Mouse (Mus musculus) lung, postnatal 0 days (tissue): Measurements from ENCODE around the gene Asxl1. TPM values are rescaled to one million over a fixed set of nuclear protein-coding genes. Genes with fewer than 3 reads are reported as not detected.

ENCODE experiments used
- ATAC-seq: fragments of 200-750 bp; cut with Nextera tagmentation; 2 replicates; pipeline ENCODE4 v1.8.0; 2017; ENCODE audit warnings: moderate library complexity
- DNase-seq: peaks from one replicate; pipeline ENCODE4 v3.0.0-alpha.2; 2016; ENCODE audit warnings: low spot score
- H3K27ac ChIP-seq: fragments of 300-500 bp; sonication (generic); 2 replicates; pipeline ENCODE4 v1.5.1; 2014; ENCODE audit warnings: antibody characterized with exemption, mild to moderate bottlenecking, low read length, mixed read lengths
- H3K27me3 ChIP-seq: fragments of 300-500 bp; sonication (generic); replicated peaks from 2 replicates; pipeline ENCODE4 v1.6.1; 2014; ENCODE audit warnings: low read length, mixed read lengths; ENCODE audit not compliant: insufficient read depth
- H3K36me3 ChIP-seq: fragments of 300-500 bp; sonication (generic); 2 replicates; pipeline ENCODE4 v1.6.1; 2014; ENCODE audit warnings: low read length, mixed read lengths; ENCODE audit not compliant: insufficient read depth
- H3K4me1 ChIP-seq: fragments of 300-500 bp; sonication (generic); 2 replicates; pipeline ENCODE4 v1.6.1; 2014; ENCODE audit warnings: antibody characterized with exemption, low read depth, low read length, mixed read lengths; ENCODE audit not compliant: insufficient read depth
- H3K4me2 ChIP-seq: fragments of 300-500 bp; sonication (generic); replicated peaks from 2 replicates; pipeline ENCODE4 v1.6.1; 2014; ENCODE audit warnings: low read depth, mild to moderate bottlenecking, low read length, moderate library complexity, mixed read lengths
- H3K4me3 ChIP-seq: fragments of 300-500 bp; sonication (generic); 2 replicates; pipeline ENCODE4 v1.5.1; 2014; ENCODE audit warnings: low read depth, low read length
- H3K9ac ChIP-seq: fragments of 300-500 bp; sonication (generic); replicated peaks from 2 replicates; pipeline ENCODE4 v1.6.1; 2014; ENCODE audit warnings: low read depth, mild to moderate bottlenecking
- H3K9me3 ChIP-seq: fragments of 300-500 bp; sonication (generic); 2 replicates; pipeline ENCODE4 v1.6.1; 2016; ENCODE audit warnings: low read length, mixed read lengths
- CTCF ChIP-seq: IDR thresholded peaks from 2 replicates; pipeline ENCODE4 v1.5.1; 2016; ENCODE audit warnings: antibody characterized with exemption, mild to moderate bottlenecking
- EP300 ChIP-seq: IDR thresholded peaks from 2 replicates; pipeline ENCODE4 v1.6.1; 2016; ENCODE audit warnings: antibody characterized with exemption, mild to moderate bottlenecking, control low read depth
- WGBS: fragments of 180-500 bp; shearing (Covaris S2); extraction: QIAGEN DNeasy Blood & Tissue Kit; methylation state at CpG from one replicate; pipeline ENCODE4 v1.1.7; 2014; 5-methylcytosine and 5-hydroxymethylcytosine counted together
- polyA plus RNA-seq: library from polyadenylated mRNA; unstranded; fragments of >200 nt; fragmentation: Nextera tagmentation; extraction: Ambion mirVana; gene quantifications from 2 replicates; pipeline ENCODE4 v1.2.1, GENCODE M21; 2015

The Asxl1 gene
- polyA plus RNA-seq, 1 experiment from 2014 or later, result 10.3 TPM

DNA sequence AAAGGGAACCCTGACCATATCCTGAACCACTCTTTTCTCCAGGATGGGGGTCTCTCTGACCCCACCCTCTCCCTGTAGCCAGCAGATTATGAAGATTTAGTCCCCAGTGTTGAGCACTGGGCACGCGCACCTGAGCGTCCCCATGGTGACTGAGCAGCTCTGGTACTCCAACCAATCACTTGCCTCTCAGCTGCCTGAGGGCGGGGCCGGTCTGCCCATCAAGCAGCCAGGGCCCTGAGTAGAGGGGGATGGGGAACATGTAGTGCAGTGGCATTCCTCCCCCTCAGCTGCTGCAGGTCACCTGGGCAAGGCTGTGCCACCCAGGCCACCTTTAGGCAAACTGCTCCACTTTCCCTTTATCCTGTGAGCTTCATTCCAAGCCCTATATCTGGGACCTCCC, 76.4 kb downstream of the Asxl1 start:
- ATAC-seq (peak; percentile 74), DNase-seq (peak; percentile 58)
- no peaks in the 10 kb centered on the region for H3K27me3 ChIP-seq
- no peaks in the 10 kb centered on the region for H3K9me3 ChIP-seq
- WGBS, result 32% methylated on average over 5 of the region's 5 CpGs
- peaks cover 18% of the 10 kb centered on the region for H3K4me1 ChIP-seq
- no peak overlapping the region for H3K9ac ChIP-seq
- H3K27ac ChIP-seq, result no peak overlapping the region
- H3K4me3 ChIP-seq, result no peak overlapping the region
- H3K36me3 ChIP-seq, result peaks cover 25% of the 10 kb centered on the region
- H3K4me2 ChIP-seq, result no peak overlapping the region
- no peak for TF ChIP-seq EP300

DNA sequence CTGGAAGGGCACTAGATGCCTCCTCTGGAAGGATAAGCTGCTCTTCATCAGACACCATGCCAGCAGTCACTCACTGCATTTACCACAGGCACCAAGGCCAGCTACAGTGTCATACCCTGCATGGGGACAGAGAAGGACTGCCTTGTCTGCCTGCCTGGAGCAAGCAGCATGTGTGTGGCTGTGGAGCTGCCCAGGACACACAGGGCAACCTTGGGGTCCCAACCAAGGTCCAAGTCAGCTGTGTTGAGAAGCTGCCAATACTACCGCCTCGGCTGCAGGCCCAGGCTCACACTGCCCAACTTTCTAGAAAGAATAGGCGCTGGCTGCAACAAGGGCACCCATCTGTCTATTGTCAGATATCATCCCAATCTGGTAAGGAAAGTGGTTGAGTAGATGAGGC, 77.5 kb downstream of the Asxl1 start:
- no peak for TF ChIP-seq EP300
- TF ChIP-seq CTCF, result no peak
- H3K27ac ChIP-seq, result no peak overlapping the region; the same call in 1 of the 2 replicates
- DNase-seq (no peak), ATAC-seq (no peak)
- H3K9ac ChIP-seq, result no peak overlapping the region
- H3K4me3 ChIP-seq, result no peak overlapping the region
- H3K9me3 ChIP-seq, result no peaks in the 10 kb centered on the region
- H3K27me3 ChIP-seq, result no peaks in the 10 kb centered on the region
- H3K36me3 ChIP-seq, result peaks cover 14% of the 10 kb centered on the region; the same call in 1 of the 2 replicates
- H3K4me1 ChIP-seq, result peaks cover 20% of the 10 kb centered on the region
- WGBS, result 71% methylated on average over 3 of the region's 3 CpGs
- H3K4me2 ChIP-seq, result no peak overlapping the region

- TF ChIP-seq EP300 (no peak), CTCF (no peak)
- WGBS, result 62% methylated on average over 8 of the region's 8 CpGs
- H3K27me3 ChIP-seq, result no peaks in the 10 kb centered on the region
- peaks cover 32% of the 10 kb centered on the region for H3K4me1 ChIP-seq
- H3K36me3 ChIP-seq, result no peaks in the 10 kb centered on the region; the same call in 1 of the 2 replicates
- no peak overlapping the region for H3K4me2 ChIP-seq
- no peak overlapping the region for H3K4me3 ChIP-seq
- no peak overlapping the region for H3K9ac ChIP-seq
- ATAC-seq (no peak), DNase-seq (no peak)
- no peaks in the 10 kb centered on the region for H3K9me3 ChIP-seq
- H3K27ac ChIP-seq, result no peak overlapping the region
Measured at GRCm38 (mm10) chr2:153424557-153424956, 78.9 kb downstream of the Asxl1 start.

- Histone ChIP-seq H3K36me3 (no peaks in the 10 kb centered on the region; the same call in 1 of the 2 replicates), H3K4me2 (no peak overlapping the region), H3K4me3 (no peak overlapping the region), H3K9me3 (no peaks in the 10 kb centered on the region), H3K4me1 (peaks cover 32% of the 10 kb centered on the region), H3K27me3 (no peaks in the 10 kb centered on the region), H3K9ac (no peak overlapping the region), H3K27ac (no peak overlapping the region)
- DNase-seq, result no peak
- TF ChIP-seq CTCF, result no peak
- TF ChIP-seq EP300, result no peak
- no peak for ATAC-seq
- 64% methylated on average over 4 of the region's 4 CpGs for WGBS
Measured at GRCm38 (mm10) chr2:153425124-153425844, 79.7 kb downstream of the Asxl1 start.

GRCm38 (mm10) chr2:153425998-153426670, 80.5 kb downstream of the Asxl1 start:
- no peak overlapping the region for H3K9ac ChIP-seq
- peaks cover 35% of the 10 kb centered on the region for H3K4me1 ChIP-seq
- H3K36me3 ChIP-seq, result peaks cover 4% of the 10 kb centered on the region; the same call in 1 of the 2 replicates
- ATAC-seq, result no peak
- H3K9me3 ChIP-seq, result no peaks in the 10 kb centered on the region
- H3K27ac ChIP-seq, result 0 out of 2 replicates have a peak overlapping the region, but pooled peaks have one; percentile 3
- no peak overlapping the region for H3K4me2 ChIP-seq
- H3K4me3 ChIP-seq, result no peak overlapping the region
- H3K27me3 ChIP-seq, result no peaks in the 10 kb centered on the region
- TF ChIP-seq EP300 (no peak), CTCF (no peak)
- WGBS, result 49% methylated on average over 9 of the region's 9 CpGs
- no peak for DNase-seq

GRCm38 (mm10) chr2:153426931-153427330, 81.3 kb downstream of the Asxl1 start:
- no peak overlapping the region for H3K4me3 ChIP-seq
- peak; percentile 42 for ATAC-seq
- H3K9me3 ChIP-seq, result no peaks in the 10 kb centered on the region
- H3K4me1 ChIP-seq, result peaks cover 42% of the 10 kb centered on the region
- H3K36me3 ChIP-seq, result peaks cover 4% of the 10 kb centered on the region; the same call in 1 of the 2 replicates
- DNase-seq, result peak; percentile 51
- H3K27me3 ChIP-seq, result no peaks in the 10 kb centered on the region
- no peak overlapping the region for H3K4me2 ChIP-seq
- TF ChIP-seq CTCF (no peak), EP300 (no peak)
- H3K9ac ChIP-seq, result no peak overlapping the region
- 19% methylated on average over 2 of the region's 2 CpGs for WGBS
- H3K27ac ChIP-seq, result peak overlapping the region; percentile 43; the same call in 1 of the 2 replicates
